Mouse (Mus musculus): ENCODE data around the gene Epc2. TPM values are rescaled to one million over a fixed set of nuclear protein-coding genes. Genes with fewer than 3 reads are reported as not detected.
A peak's percentile ranks its signal among the peaks of the same experiment; 100 is the strongest.

Epc2 gene
- polyA plus RNA-seq (2015; fragmentation: Nextera tagmentation; extraction: Ambion mirVana) = 3.8 and 4.0 TPM in 2 replicates

DNA sequence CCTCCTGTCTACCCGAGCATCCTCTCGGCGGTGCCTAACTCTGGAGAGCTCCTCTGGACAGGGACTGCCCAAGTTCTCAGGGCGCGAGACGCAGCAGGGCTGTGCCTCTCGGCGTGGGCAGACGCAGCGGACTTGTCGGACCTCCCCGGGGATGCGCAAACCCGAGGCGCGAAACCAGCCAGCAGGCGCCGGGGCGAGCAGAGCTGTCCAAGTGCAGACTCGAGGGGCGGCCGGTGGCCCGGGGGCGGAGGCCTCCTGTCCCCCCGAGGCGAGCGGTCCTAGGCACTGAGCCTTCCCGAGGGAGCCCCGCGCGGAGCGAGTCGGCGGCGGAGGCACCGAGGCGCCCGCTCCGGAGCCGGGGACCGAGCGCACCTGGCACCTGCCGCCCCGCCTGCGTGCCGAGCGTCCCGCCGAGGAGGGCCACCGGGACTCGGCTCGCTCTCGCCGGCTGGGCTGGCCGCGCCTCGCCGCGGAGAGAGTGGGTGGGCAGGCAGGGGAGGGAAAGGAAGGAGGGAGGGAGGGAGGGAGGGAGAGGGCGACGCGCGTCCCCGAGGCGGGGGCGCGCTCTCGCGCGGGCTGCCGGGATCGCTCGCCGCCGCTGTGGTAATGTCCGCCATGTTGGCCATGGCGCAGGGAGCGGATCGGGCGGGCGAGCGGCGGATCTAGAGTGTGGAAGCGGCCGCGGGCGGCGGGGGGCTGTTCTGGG lies at the start of gene Epc2:
Epc2 (plus strand) TSS at position 556 of the 706 bp plus-strand sequence.
- H3K27ac ChIP-seq (ENCODE audit: low read length) = peak within 1 kb of the TSS; percentile 99
- peak within 1 kb of the TSS; percentile 97 for H3K9ac ChIP-seq (ENCODE audit: low read depth, low read length)
- no peaks in the 10 kb centered on the region for H3K27me3 ChIP-seq (replicated peaks; ENCODE audit: control insufficient read depth, insufficient read depth, low read length)
- peak; percentile 82 for ATAC-seq
- H3K4me3 ChIP-seq (ENCODE audit: low read length) = peak within 1 kb of the TSS; percentile 98
- under 1% methylated on average over 67 of the region's 88 CpGs for WGBS
- H3K4me1 ChIP-seq (ENCODE audit: control insufficient read depth, insufficient read depth, low read length) = no peaks in the 10 kb centered on the region
- no peaks in the 10 kb centered on the region for H3K9me3 ChIP-seq (ENCODE audit: control insufficient read depth, low read length)
- H3K36me3 ChIP-seq (ENCODE audit: control insufficient read depth, insufficient read depth, low read length) = no peaks in the 10 kb centered on the region
- peak within 1 kb of the TSS; percentile 88 for H3K4me2 ChIP-seq (ENCODE audit: low read depth, low read length)

- Histone ChIP-seq H3K4me3 (ENCODE audit: low read length) (no peak overlapping the region), H3K9ac (ENCODE audit: low read depth, low read length) (no peak overlapping the region), H3K4me2 (ENCODE audit: low read depth, low read length) (no peak overlapping the region), H3K9me3 (ENCODE audit: control insufficient read depth, low read length) (no peaks in the 10 kb centered on the region), H3K4me1 (ENCODE audit: control insufficient read depth, insufficient read depth, low read length) (no peaks in the 10 kb centered on the region), H3K27ac (ENCODE audit: low read length) (no peak overlapping the region), H3K27me3 (replicated peaks; ENCODE audit: control insufficient read depth, insufficient read depth, low read length) (no peaks in the 10 kb centered on the region), H3K36me3 (ENCODE audit: control insufficient read depth, insufficient read depth, low read length) (no peaks in the 10 kb centered on the region)
- ATAC-seq = no peak
- 38% methylated on average over 2 of the region's 2 CpGs for WGBS
Measured at GRCm38 (mm10) chr2:49405954-49406353, 45.3 kb upstream of the Epc2 start.

DNA sequence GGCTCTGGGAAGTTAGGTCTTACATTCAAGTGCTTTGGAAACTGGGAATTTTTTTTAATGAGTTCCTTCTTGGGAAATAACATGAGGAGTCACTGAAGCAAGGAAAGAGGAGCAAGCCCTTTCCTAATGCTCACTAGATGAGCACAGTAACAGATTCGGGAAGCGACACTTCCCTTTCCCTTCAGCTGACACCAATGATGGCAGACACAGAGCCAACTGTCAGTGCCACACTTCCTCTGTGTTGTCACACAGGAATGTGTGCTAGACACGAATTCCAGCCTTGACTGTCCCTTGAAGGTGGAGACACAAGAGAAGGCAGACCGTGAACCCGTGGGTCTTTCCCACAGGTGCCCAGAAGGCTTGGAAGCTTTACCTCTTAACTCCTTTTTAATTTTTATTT lies 39.6 kb upstream of the Epc2 start:
- no peaks in the 10 kb centered on the region for H3K36me3 ChIP-seq (ENCODE audit: control insufficient read depth, insufficient read depth, low read length)
- H3K4me2 ChIP-seq (ENCODE audit: low read depth, low read length) = no peak overlapping the region
- no peaks in the 10 kb centered on the region for H3K9me3 ChIP-seq (ENCODE audit: control insufficient read depth, low read length)
- no peak for ATAC-seq
- WGBS = 83% methylated on average over 5 of the region's 5 CpGs
- H3K4me1 ChIP-seq (ENCODE audit: control insufficient read depth, insufficient read depth, low read length) = no peaks in the 10 kb centered on the region
- no peak overlapping the region for H3K4me3 ChIP-seq (ENCODE audit: low read length)
- no peak overlapping the region for H3K9ac ChIP-seq (ENCODE audit: low read depth, low read length)
- no peaks in the 10 kb centered on the region for H3K27me3 ChIP-seq (replicated peaks; ENCODE audit: control insufficient read depth, insufficient read depth, low read length)
- H3K27ac ChIP-seq (ENCODE audit: low read length) = no peak overlapping the region

GRCm38 (mm10) chr2:49412576-49412975 lies 38.7 kb upstream of the Epc2 start:
- no peaks in the 10 kb centered on the region for H3K4me1 ChIP-seq (ENCODE audit: control insufficient read depth, insufficient read depth, low read length)
- H3K27me3 ChIP-seq (replicated peaks; ENCODE audit: control insufficient read depth, insufficient read depth, low read length) = no peaks in the 10 kb centered on the region
- 72% methylated on average over 6 of the region's 6 CpGs for WGBS
- H3K9me3 ChIP-seq (ENCODE audit: control insufficient read depth, low read length) = no peaks in the 10 kb centered on the region
- no peak overlapping the region for H3K9ac ChIP-seq (ENCODE audit: low read depth, low read length)
- no peak overlapping the region for H3K4me2 ChIP-seq (ENCODE audit: low read depth, low read length)
- no peak overlapping the region for H3K27ac ChIP-seq (ENCODE audit: low read length)
- no peak for ATAC-seq
- no peaks in the 10 kb centered on the region for H3K36me3 ChIP-seq (ENCODE audit: control insufficient read depth, insufficient read depth, low read length)
- H3K4me3 ChIP-seq (ENCODE audit: low read length) = no peak overlapping the region

GRCm38 (mm10) chr2:49415868-49416267 lies 35.4 kb upstream of the Epc2 start:
- no peaks in the 10 kb centered on the region for H3K27me3 ChIP-seq (replicated peaks; ENCODE audit: control insufficient read depth, insufficient read depth, low read length)
- WGBS = 56% methylated on average over 3 of the region's 3 CpGs
- no peak overlapping the region for H3K9ac ChIP-seq (ENCODE audit: low read depth, low read length)
- no peak for ATAC-seq
- H3K9me3 ChIP-seq (ENCODE audit: control insufficient read depth, low read length) = no peaks in the 10 kb centered on the region
- no peaks in the 10 kb centered on the region for H3K4me1 ChIP-seq (ENCODE audit: control insufficient read depth, insufficient read depth, low read length)
- H3K36me3 ChIP-seq (ENCODE audit: control insufficient read depth, insufficient read depth, low read length) = no peaks in the 10 kb centered on the region
- no peak overlapping the region for H3K4me2 ChIP-seq (ENCODE audit: low read depth, low read length)
- H3K27ac ChIP-seq (ENCODE audit: low read length) = no peak overlapping the region
- H3K4me3 ChIP-seq (ENCODE audit: low read length) = no peak overlapping the region

DNA sequence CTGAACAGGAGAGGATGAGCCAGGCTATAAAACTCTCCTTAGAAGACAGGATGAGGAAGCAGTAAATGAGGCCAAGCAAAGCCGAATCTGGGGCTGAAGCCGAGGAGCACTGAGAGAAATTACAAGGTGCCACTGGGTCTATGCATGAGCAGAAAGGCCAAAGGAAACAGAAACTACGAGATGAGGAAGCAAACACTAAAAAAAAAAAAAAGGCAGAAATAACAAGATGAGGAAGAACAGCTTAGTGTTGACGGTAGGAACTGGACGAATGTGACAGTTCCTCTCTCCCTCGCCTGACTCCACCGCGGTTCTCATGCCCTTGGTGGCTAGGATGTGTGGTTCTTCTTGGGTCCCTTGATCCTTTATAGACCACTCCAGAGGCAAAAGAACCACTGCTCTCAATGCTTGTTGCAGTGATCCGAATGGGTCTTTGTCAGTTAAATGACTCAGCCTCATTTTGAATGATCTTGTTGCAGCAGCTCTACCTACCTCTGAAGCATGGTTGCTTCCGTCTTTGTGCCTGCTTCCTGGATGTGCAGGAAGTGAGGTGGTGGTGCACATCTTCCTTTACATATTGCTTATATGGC lies 34.2 kb upstream of the Epc2 start:
- 64% methylated on average over 10 of the region's 10 CpGs for WGBS

GRCm38 (mm10) chr2:49420396-49420795 lies 30.9 kb upstream of the Epc2 start:
- Histone ChIP-seq H3K4me3 (ENCODE audit: low read length) (no peak overlapping the region), H3K36me3 (ENCODE audit: control insufficient read depth, insufficient read depth, low read length) (no peaks in the 10 kb centered on the region), H3K4me1 (ENCODE audit: control insufficient read depth, insufficient read depth, low read length) (no peaks in the 10 kb centered on the region), H3K4me2 (ENCODE audit: low read depth, low read length) (no peak overlapping the region), H3K27ac (ENCODE audit: low read length) (no peak overlapping the region), H3K9me3 (ENCODE audit: control insufficient read depth, low read length) (no peaks in the 10 kb centered on the region), H3K27me3 (replicated peaks; ENCODE audit: control insufficient read depth, insufficient read depth, low read length) (no peaks in the 10 kb centered on the region), H3K9ac (ENCODE audit: low read depth, low read length) (no peak overlapping the region)
- no peak for ATAC-seq
- 78% methylated on average over 3 of the region's 3 CpGs for WGBS

More for the DNA sequence above, 34.2 kb upstream of the Epc2 start:
- Histone ChIP-seq H3K36me3 (ENCODE audit: control insufficient read depth, insufficient read depth, low read length) (no peaks in the 10 kb centered on the region), H3K4me1 (ENCODE audit: control insufficient read depth, insufficient read depth, low read length) (no peaks in the 10 kb centered on the region), H3K4me3 (ENCODE audit: low read length) (no peak overlapping the region), H3K27me3 (replicated peaks; ENCODE audit: control insufficient read depth, insufficient read depth, low read length) (no peaks in the 10 kb centered on the region), H3K9ac (ENCODE audit: low read depth, low read length) (no peak overlapping the region), H3K9me3 (ENCODE audit: control insufficient read depth, low read length) (no peaks in the 10 kb centered on the region), H3K4me2 (ENCODE audit: low read depth, low read length) (no peak overlapping the region), H3K27ac (ENCODE audit: low read length) (no peak overlapping the region)
- no peak for ATAC-seq

DNA sequence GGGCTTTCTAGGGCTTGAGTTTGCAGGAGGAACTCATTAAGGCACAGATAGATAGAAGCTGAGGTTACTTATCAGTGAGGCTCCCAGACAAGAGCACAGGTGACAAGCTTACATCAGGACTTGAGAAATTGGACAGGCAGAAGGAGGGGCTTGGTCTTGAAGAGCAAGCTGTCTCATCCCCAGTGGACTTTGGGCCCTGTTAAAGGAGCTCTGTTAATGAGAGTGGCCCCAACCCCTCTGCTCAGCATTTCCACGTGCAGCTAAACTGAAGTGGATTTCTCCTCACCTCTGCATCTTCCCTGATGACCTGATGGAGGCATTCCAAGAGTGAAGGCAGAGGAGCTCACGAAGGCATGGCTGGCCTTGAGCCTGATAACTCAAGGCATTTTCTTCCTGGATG lies 27.4 kb upstream of the Epc2 start:
- WGBS = 67% methylated on average over 2 of the region's 2 CpGs
- peak; percentile 77 for ATAC-seq
- H3K4me3 ChIP-seq (ENCODE audit: low read length) = no peak overlapping the region
- H3K27me3 ChIP-seq (replicated peaks; ENCODE audit: control insufficient read depth, insufficient read depth, low read length) = no peaks in the 10 kb centered on the region
- H3K27ac ChIP-seq (ENCODE audit: low read length) = no peak overlapping the region
- no peaks in the 10 kb centered on the region for H3K4me1 ChIP-seq (ENCODE audit: control insufficient read depth, insufficient read depth, low read length)
- no peak overlapping the region for H3K9ac ChIP-seq (ENCODE audit: low read depth, low read length)
- H3K36me3 ChIP-seq (ENCODE audit: control insufficient read depth, insufficient read depth, low read length) = no peaks in the 10 kb centered on the region
- no peak overlapping the region for H3K4me2 ChIP-seq (ENCODE audit: low read depth, low read length)
- H3K9me3 ChIP-seq (ENCODE audit: control insufficient read depth, low read length) = no peaks in the 10 kb centered on the region

DNA sequence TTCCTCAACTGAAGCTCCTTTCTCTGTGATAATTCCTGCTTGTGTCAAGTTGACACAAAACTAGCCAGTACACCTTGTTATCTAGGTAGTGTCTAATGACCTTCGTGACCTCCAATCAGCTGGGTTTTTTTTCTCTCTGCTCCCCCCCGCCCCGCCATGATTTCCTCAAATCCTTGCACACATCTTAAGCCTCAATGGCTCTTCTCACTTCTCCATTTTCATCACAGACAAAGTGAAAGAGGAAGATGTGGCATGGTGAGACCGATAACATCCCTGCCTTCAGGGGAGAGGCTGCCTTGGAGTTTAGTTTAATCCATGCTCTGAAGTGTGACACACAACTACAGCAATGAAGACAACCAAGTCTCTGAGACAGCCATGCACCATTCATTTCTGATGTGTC lies 26.5 kb upstream of the Epc2 start:
- no peak overlapping the region for H3K4me2 ChIP-seq (ENCODE audit: low read depth, low read length)
- H3K36me3 ChIP-seq (ENCODE audit: control insufficient read depth, insufficient read depth, low read length) = no peaks in the 10 kb centered on the region
- no peaks in the 10 kb centered on the region for H3K4me1 ChIP-seq (ENCODE audit: control insufficient read depth, insufficient read depth, low read length)
- no peaks in the 10 kb centered on the region for H3K9me3 ChIP-seq (ENCODE audit: control insufficient read depth, low read length)
- WGBS = 78% methylated on average over 4 of the region's 4 CpGs
- no peak overlapping the region for H3K4me3 ChIP-seq (ENCODE audit: low read length)
- ATAC-seq = no peak
- H3K27me3 ChIP-seq (replicated peaks; ENCODE audit: control insufficient read depth, insufficient read depth, low read length) = no peaks in the 10 kb centered on the region
- no peak overlapping the region for H3K9ac ChIP-seq (ENCODE audit: low read depth, low read length)
- H3K27ac ChIP-seq (ENCODE audit: low read length) = no peak overlapping the region

Measured in intestine, embryonic 16.5 days (tissue).